Comparison of ENCODE assay signal across 8 mouse cellular contexts in the genomic region with DNA sequence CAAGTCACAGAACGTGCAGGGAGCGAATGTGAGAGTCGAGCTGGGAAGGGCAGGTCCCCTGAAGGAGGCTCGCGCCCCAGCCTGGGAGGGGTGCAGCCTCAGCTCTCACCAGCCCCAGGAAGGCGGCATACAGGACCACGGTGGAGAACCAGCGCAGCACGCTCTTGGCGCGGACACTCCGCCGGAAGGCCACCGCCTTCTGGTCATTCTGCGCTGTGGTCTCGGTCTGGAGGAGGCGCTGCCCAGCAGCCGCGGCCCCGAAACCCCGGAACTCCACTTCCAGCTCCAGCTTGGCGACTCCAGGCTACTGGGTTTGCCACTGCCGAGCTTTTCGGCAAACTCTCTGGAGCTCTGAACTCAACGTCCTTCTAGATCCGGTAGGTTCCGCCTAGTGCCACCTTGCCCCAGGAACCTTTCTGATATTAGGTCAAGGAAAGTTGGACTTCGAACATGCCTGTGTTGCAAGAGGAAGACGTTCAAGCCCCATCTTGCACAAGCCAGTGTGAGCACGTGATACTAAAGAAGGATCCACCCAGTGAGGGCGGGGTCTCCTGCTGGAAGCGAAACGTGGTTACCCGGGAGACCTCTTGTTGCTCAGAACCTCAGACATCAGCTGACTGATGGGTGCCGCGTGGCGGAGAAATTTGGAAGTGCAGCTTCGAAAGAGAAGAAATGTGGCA. TPM values are rescaled to one million over a fixed set of nuclear protein-coding genes. Genes with fewer than 3 reads are reported as not detected.
DNase-seq lines count a peak whose midpoint lies in the region; ATAC-seq and TF ChIP-seq lines count a peak whose summit lies in the region.

A gene (minus strand): TSS at position 393 of the 680 bp plus-strand sequence.

- peak within 1 kb of the TSS; percentile 65 for H3K4me3 ChIP-seq in bone marrow macrophage, adult 2 months (ENCODE audit: insufficient read depth, low read length)
- H3K4me3 ChIP-seq in embryonic fibroblast, embryonic 13.5 days (ENCODE audit: insufficient read depth, low read length), result peak within 1 kb of the TSS; percentile 54
- peak within 1 kb of the TSS; percentile 58 for H3K4me3 ChIP-seq in kidney, embryonic 14.5 days (ENCODE audit: low read length)
- H3K4me3 ChIP-seq in limb, embryonic 15.5 days, result peak within 1 kb of the TSS; percentile 56

- no peaks in the 10 kb centered on the region for H3K9me3 ChIP-seq in kidney, embryonic 14.5 days (ENCODE audit: control insufficient read depth, low read length)
- H3K9me3 ChIP-seq in limb, embryonic 15.5 days, result no peaks in the 10 kb centered on the region

- H3K27ac ChIP-seq in bone marrow macrophage, adult 2 months (ENCODE audit: insufficient read depth, low read depth, low read length), result peak within 1 kb of the TSS; percentile 90
- peak within 1 kb of the TSS; percentile 15; the same call in 1 of the 2 replicates for H3K27ac ChIP-seq in embryonic fibroblast, embryonic 13.5 days (ENCODE audit: insufficient read depth, low read length)
- H3K27ac ChIP-seq in kidney, embryonic 14.5 days (ENCODE audit: low read depth, low read length), result no peak within 1 kb of the TSS
- peak within 1 kb of the TSS; percentile 59 for H3K27ac ChIP-seq in limb, embryonic 15.5 days

- peak; percentile 99 for ATAC-seq in kidney, embryonic 14.5 days (ENCODE audit: low FRiP score, low TSS enrichment)
- peak; percentile 90 for ATAC-seq in limb, embryonic 15.5 days (ENCODE audit: insufficient number of reproducible peaks, low FRiP score, low TSS enrichment, low read depth)

- peak; percentile 68 for DNase-seq in A20 (ENCODE audit: low read depth, low spot score)
- peak; percentile 97 to 99 for DNase-seq in heart, adult 9 months (ENCODE audit: low spot score in 2 of 2)
- DNase-seq in monocyte, adult 2 months (ENCODE audit: low read depth in 1 of 2, low spot score in 2 of 2), result peak; percentile 96 to 99
- DNase-seq in spleen, postnatal 36 days (ENCODE audit: low spot score in 2 of 2), result peak; percentile 91 to 94

- no peaks in the 10 kb centered on the region for H3K36me3 ChIP-seq in kidney, embryonic 14.5 days (ENCODE audit: control insufficient read depth, insufficient read depth, low read length)
- H3K36me3 ChIP-seq in limb, embryonic 15.5 days, result no peaks in the 10 kb centered on the region

- peaks cover 22% of the 10 kb centered on the region for H3K4me1 ChIP-seq in bone marrow macrophage, adult 2 months (ENCODE audit: control insufficient read depth, insufficient read depth, low read length)
- no peaks in the 10 kb centered on the region for H3K4me1 ChIP-seq in embryonic fibroblast, embryonic 13.5 days (ENCODE audit: control insufficient read depth, insufficient read depth, low read length)
- H3K4me1 ChIP-seq in kidney, embryonic 14.5 days (ENCODE audit: control insufficient read depth, insufficient read depth, low read length), result no peaks in the 10 kb centered on the region
- H3K4me1 ChIP-seq in limb, embryonic 15.5 days, result peaks cover 11% of the 10 kb centered on the region

- TF ChIP-seq POLR2A in bone marrow macrophage, adult 2 months (IDR thresholded peaks at IDR 0.05; ENCODE audit: borderline replicate concordance, low read depth, low read length), result peak; percentile 73; the same call in 1 of the 2 replicates
- TF ChIP-seq POLR2A in embryonic fibroblast, embryonic 13.5 days (IDR thresholded peaks at IDR 0.05; ENCODE audit: low read depth, low read length), result peak; percentile 94

- peak within 1 kb of the TSS; percentile 96 for H3K4me2 ChIP-seq in kidney, embryonic 14.5 days (replicated peaks; ENCODE audit: low read depth, low read length)
- peak within 1 kb of the TSS; percentile 93 for H3K4me2 ChIP-seq in limb, embryonic 15.5 days

- H3K27me3 ChIP-seq in kidney, embryonic 14.5 days (ENCODE audit: control insufficient read depth, insufficient read depth, low read length), result no peaks in the 10 kb centered on the region
- H3K27me3 ChIP-seq in limb, embryonic 15.5 days, result 0 out of 2 replicates have a peak, but pooled peaks cover 3% of the 10 kb centered on the region

- under 1% methylated on average over 38 of the region's 38 CpGs for WGBS in kidney, embryonic 14.5 days
- under 1% methylated on average over 38 of the region's 38 CpGs for WGBS in limb, embryonic 15.5 days

- H3K9ac ChIP-seq in kidney, embryonic 14.5 days (ENCODE audit: low read depth, low read length), result peak within 1 kb of the TSS; percentile 65
- peak within 1 kb of the TSS; percentile 37 for H3K9ac ChIP-seq in limb, embryonic 15.5 days

- TF ChIP-seq CTCF in bone marrow macrophage, adult 2 months (IDR thresholded peaks at IDR 0.05; ENCODE audit: low read depth, low read length), result peak; percentile 51
- TF ChIP-seq CTCF in embryonic fibroblast, embryonic 13.5 days (IDR thresholded peaks at IDR 0.05; ENCODE audit: borderline replicate concordance, insufficient read depth, low read length), result peak; percentile 41; the same call in 1 of the 2 replicates

RNA-seq across cellular contexts. Expression of the gene that starts here (rescaled TPM):
- polyA plus RNA-seq in bone marrow macrophage, adult 2 months (2012; ENCODE audit: insufficient read depth, insufficient read length, missing spikeins), result 1.4 TPM in 2 replicates
- 0.56 and 1.3 TPM in 2 replicates for polyA plus RNA-seq in embryonic fibroblast, embryonic 13.5 days (2011; ENCODE audit: insufficient read length, low read depth, missing spikeins)
- polyA plus RNA-seq in kidney, embryonic 14.5 days (2014; fragmentation: Nextera tagmentation; extraction: Ambion mirVana), result 0.17 and 0.79 TPM in 2 replicates
- 0.70 and 0.89 TPM in 2 replicates for polyA plus RNA-seq in limb, embryonic 15.5 days (2015; fragmentation: Nextera tagmentation; extraction: Ambion mirVana)

Comparison
In these comparisons a context has a peak if more than half of its experiments do, and no peak if none do; other contexts are left out.
1. Peak in ATAC-seq, H3K4me3 ChIP-seq, H3K9ac ChIP-seq and H3K4me2 ChIP-seq in kidney, embryonic 14.5 days; RNA of the gene not detected or under 1 TPM.
2. Peak in ATAC-seq, H3K4me3 ChIP-seq, H3K27ac ChIP-seq, H3K9ac ChIP-seq and H3K4me2 ChIP-seq in limb, embryonic 15.5 days; RNA of the gene not detected or under 1 TPM.